In genomic region chr1:191908906-191909305, GRCm38 (mm10) we compare ENCODE assay signal across 7 mouse cellular contexts. TPM values are rescaled to one million over a fixed set of nuclear protein-coding genes. Genes with fewer than 3 reads are reported as not detected.
A peak's percentile ranks its signal among the peaks of the same experiment; 100 is the strongest.
DNase-seq lines count a peak whose midpoint lies in the region; ATAC-seq lines count a peak whose summit lies in the region.

No protein-coding gene starts in this region.

- H3K9me3 ChIP-seq in liver, embryonic 11.5 days (ENCODE audit: control insufficient read depth, low read length): no peaks in the 10 kb centered on the region
- H3K9me3 ChIP-seq in forebrain, embryonic 12.5 days: no peaks in the 10 kb centered on the region
- no peaks in the 10 kb centered on the region for H3K9me3 ChIP-seq in kidney, embryonic 14.5 days (ENCODE audit: control insufficient read depth, low read length)
- no peaks in the 10 kb centered on the region for H3K9me3 ChIP-seq in neural tube, embryonic 15.5 days (replicated peaks)

- H3K27me3 ChIP-seq in liver, embryonic 11.5 days (replicated peaks; ENCODE audit: control insufficient read depth, insufficient read depth, low read length): no peaks in the 10 kb centered on the region
- 0 out of 2 replicates have a peak, but pooled peaks cover 7% of the 10 kb centered on the region for H3K27me3 ChIP-seq in forebrain, embryonic 12.5 days
- no peaks in the 10 kb centered on the region for H3K27me3 ChIP-seq in kidney, embryonic 14.5 days (ENCODE audit: control insufficient read depth, insufficient read depth, low read length)
- no peaks in the 10 kb centered on the region for H3K27me3 ChIP-seq in neural tube, embryonic 15.5 days (replicated peaks)

- no peak for ATAC-seq in liver, embryonic 11.5 days (replicated peaks; ENCODE audit: low FRiP score)
- no peak for ATAC-seq in forebrain, embryonic 12.5 days (ENCODE audit: low FRiP score)
- ATAC-seq in kidney, embryonic 14.5 days (ENCODE audit: low FRiP score, low TSS enrichment): no peak
- no peak for ATAC-seq in neural tube, embryonic 15.5 days (ENCODE audit: low FRiP score)

- H3K9ac ChIP-seq in liver, embryonic 11.5 days (ENCODE audit: low read depth, low read length): no peak overlapping the region
- no peak overlapping the region for H3K9ac ChIP-seq in forebrain, embryonic 12.5 days
- no peak overlapping the region for H3K9ac ChIP-seq in kidney, embryonic 14.5 days (ENCODE audit: low read depth, low read length)
- no peak overlapping the region for H3K9ac ChIP-seq in neural tube, embryonic 15.5 days (replicated peaks)

- 91% methylated on average over 15 of the region's 15 CpGs for WGBS in liver, embryonic 11.5 days
- 94% methylated on average over 15 of the region's 15 CpGs for WGBS in forebrain, embryonic 12.5 days
- 91% methylated on average over 15 of the region's 15 CpGs for WGBS in kidney, embryonic 14.5 days
- WGBS in neural tube, embryonic 15.5 days: 93% methylated on average over 15 of the region's 15 CpGs

- H3K4me2 ChIP-seq in liver, embryonic 11.5 days: peak overlapping the region; percentile 95
- H3K4me2 ChIP-seq in forebrain, embryonic 12.5 days: peak overlapping the region; percentile 96
- peak overlapping the region; percentile 80 for H3K4me2 ChIP-seq in kidney, embryonic 14.5 days (replicated peaks; ENCODE audit: low read depth, low read length)
- H3K4me2 ChIP-seq in neural tube, embryonic 15.5 days: peak overlapping the region; percentile 89

- H3K36me3 ChIP-seq in liver, embryonic 11.5 days (ENCODE audit: control insufficient read depth, insufficient read depth, low read length): peaks cover 13% of the 10 kb centered on the region
- H3K36me3 ChIP-seq in forebrain, embryonic 12.5 days (replicated peaks): peaks cover 17% of the 10 kb centered on the region
- H3K36me3 ChIP-seq in kidney, embryonic 14.5 days (ENCODE audit: control insufficient read depth, insufficient read depth, low read length): peaks cover 9% of the 10 kb centered on the region
- H3K36me3 ChIP-seq in neural tube, embryonic 15.5 days: peaks cover 8% of the 10 kb centered on the region

- H3K27ac ChIP-seq in liver, embryonic 11.5 days (ENCODE audit: low read depth, low read length): no peak overlapping the region
- H3K27ac ChIP-seq in forebrain, embryonic 12.5 days: no peak overlapping the region
- H3K27ac ChIP-seq in kidney, embryonic 14.5 days (ENCODE audit: low read depth, low read length): no peak overlapping the region
- H3K27ac ChIP-seq in neural tube, embryonic 15.5 days (replicated peaks): no peak overlapping the region

- no peak for DNase-seq in liver, embryonic 11.5 days (ENCODE audit: low spot score)
- DNase-seq in liver: no peak
- no peak for DNase-seq in embryo, embryonic 10 days (ENCODE audit: low spot score)
- no peak for DNase-seq in urinary bladder, adult 2 months (ENCODE audit: low spot score)

- peak overlapping the region; percentile 97 for H3K4me3 ChIP-seq in liver, embryonic 11.5 days (ENCODE audit: low read depth, low read length)
- H3K4me3 ChIP-seq in forebrain, embryonic 12.5 days (replicated peaks): peak overlapping the region; percentile 70; the same call in 1 of the 2 replicates
- H3K4me3 ChIP-seq in kidney, embryonic 14.5 days (ENCODE audit: low read length): no peak overlapping the region; the same call in 1 of the 2 replicates
- peak overlapping the region; percentile 97 for H3K4me3 ChIP-seq in neural tube, embryonic 15.5 days (replicated peaks)

- peaks cover 39% of the 10 kb centered on the region for H3K4me1 ChIP-seq in liver, embryonic 11.5 days (replicated peaks; ENCODE audit: control insufficient read depth, insufficient read depth, low read length)
- peaks cover 45% of the 10 kb centered on the region for H3K4me1 ChIP-seq in forebrain, embryonic 12.5 days
- peaks cover 14% of the 10 kb centered on the region for H3K4me1 ChIP-seq in kidney, embryonic 14.5 days (ENCODE audit: control insufficient read depth, insufficient read depth, low read length)
- H3K4me1 ChIP-seq in neural tube, embryonic 15.5 days: peaks cover 59% of the 10 kb centered on the region

RNA-seq across cellular contexts. Expression of gene Slc30a1, which starts 2.3 kb away (rescaled TPM):
- polyA plus RNA-seq in liver, embryonic 11.5 days (2014; fragmentation: Nextera tagmentation; extraction: Ambion mirVana): 2.6 and 3.1 TPM in 2 replicates
- 2.4 and 4.2 TPM in 2 replicates for polyA plus RNA-seq in forebrain, embryonic 12.5 days (2016; fragmentation: Nextera tagmentation; extraction: Ambion mirVana)
- polyA plus RNA-seq in kidney, embryonic 14.5 days (2014; fragmentation: Nextera tagmentation; extraction: Ambion mirVana): 2.0 and 2.4 TPM in 2 replicates
- 3.6 and 4.1 TPM in 2 replicates for polyA plus RNA-seq in neural tube, embryonic 15.5 days (2015; fragmentation: Nextera tagmentation; extraction: Ambion mirVana)
- polyA plus RNA-seq in urinary bladder, adult 2 months (2012; rRNA removed): 11.2 and 12.6 TPM in 2 replicates
